Mouse (Mus musculus) adrenal gland, adult 2 months (tissue): Measurements from ENCODE around the gene Ccdc162. TPM values are rescaled to one million over a fixed set of nuclear protein-coding genes. Genes with fewer than 3 reads are reported as not detected.
"Not testable (repeated sequence)": the region's sequence is repeated elsewhere in the genome, so short reads cannot be mapped to it uniquely, and the experiment has no call there.

Experiments
- DNase-seq: peaks from one replicate; pipeline ENCODE4 v3.0.0; 2021
- polyA plus RNA-seq: library from polyadenylated mRNA; depleted of rRNA; stranded (reverse); fragments of >200 nt; gene quantifications from 2 replicates; pipeline ENCODE4 v1.2.3, GENCODE M21; 2012
- total RNA-seq, 2 experiments: library from RNA; stranded (reverse); gene quantifications; 2 replicates each; pipeline ENCODE4 v1.2.3; 2021

The Ccdc162 gene
- total and polyA plus RNA-seq, 3 experiments: 0.23 to 0.44 (median 0.24) TPM

DNA sequence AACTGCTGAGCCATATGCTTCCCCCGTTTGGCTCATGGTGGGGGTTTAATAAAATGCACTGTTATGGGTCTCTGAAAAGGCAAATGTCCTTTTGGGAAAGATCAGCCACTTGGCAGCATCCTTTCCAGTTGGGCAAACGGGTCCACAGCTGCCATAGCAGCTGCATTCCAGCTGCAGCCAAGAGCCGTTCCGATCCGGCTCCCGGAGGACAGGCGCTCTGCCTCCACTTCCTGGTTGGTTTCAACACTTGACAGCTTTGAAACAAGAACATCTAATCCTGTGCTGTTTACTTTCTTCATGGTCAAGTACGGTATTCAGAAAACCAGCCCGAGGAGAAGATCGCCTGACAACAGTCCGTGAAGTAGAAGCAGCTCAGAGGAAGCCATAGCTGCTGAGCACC is 19.4 kb downstream of the Ccdc162 start:
- no peak for DNase-seq

DNA sequence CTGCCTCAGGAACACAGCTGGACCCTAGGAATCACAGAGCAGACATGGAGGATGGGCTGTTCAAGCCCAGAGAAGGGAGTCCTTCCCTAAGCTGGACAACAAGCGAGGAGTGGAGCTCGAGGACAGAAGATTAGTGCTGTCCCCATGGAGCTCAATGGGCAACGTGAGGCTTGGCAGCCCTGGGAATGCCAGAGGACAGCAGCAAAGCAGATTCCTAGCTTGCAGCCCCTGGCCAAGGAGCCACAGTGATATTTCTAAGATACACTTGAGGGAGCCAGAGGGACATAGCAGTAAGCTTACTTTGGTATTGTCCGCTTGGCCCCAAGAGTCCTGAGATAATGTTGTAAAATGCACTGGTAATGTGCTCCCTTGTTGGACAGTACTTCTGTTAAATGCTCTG is 25.5 kb downstream of the Ccdc162 start:
- DNase-seq: no peak

DNA sequence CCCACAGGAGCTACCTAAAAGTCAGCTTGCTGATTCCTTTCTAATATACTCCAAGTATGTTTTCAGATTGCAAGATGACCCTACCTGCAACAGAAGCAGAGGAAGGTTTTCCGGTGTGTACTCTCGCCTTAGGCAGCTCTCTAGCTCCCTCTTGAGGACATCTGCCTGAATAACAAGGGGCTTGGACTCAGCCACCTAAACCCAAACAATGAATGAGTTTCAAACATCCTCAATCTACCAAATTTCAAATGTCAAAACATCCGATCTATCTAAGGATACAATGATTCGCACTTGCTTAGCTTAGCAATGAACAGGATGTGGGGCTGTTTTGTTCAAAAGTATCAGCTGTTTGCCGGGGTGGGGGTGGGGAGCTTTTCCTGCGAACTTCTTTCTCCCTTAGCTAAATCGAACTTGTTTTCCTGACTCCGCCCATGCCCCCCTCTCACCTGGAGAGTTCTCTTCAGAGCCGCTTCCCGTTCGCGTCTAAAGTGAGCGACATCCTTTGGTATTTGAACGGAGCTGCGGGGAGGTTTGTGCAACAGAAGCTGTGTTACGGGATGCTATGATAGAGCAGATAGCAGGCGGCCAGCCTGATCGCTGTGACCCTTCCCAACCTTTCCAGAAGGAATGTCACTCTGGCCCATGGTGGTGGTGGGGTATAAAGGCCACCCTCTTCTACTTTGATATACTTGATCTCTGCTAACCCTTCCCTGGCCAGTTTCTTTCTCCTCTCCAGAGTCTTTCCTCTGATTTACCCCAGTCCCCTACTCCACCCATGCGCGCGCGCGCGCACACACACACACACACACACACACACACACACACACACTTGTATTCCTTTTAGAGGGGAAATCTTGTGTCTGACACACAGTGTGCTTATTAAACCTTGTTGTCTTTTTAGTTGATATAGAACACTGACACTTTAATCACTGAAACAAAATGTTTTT is 26.2 kb downstream of the Ccdc162 start:
- DNase-seq: peak; percentile 57

DNA sequence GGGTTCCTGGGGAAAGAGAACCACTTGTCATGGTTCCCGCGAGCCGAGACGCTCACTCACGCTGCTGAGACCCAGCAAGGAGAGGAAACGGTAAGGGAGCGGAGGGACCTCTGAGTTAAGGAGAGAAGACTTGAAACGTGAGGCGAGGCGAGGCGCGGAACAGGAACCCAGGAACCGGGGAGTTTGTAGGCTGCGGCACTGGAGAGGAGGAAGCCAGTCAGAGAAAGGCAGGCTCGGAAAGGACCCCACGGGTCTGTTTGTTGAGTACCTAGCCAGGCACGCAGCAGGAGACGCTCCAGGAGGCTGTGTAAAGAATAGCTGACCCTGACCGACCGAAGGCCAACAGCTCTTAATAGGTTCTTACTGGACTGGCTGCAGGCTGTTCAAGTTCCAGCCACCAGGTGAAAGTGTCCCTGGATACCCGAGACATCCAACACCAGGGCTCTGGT is 31.9 kb downstream of the Ccdc162 start:
- peak; percentile 7 for DNase-seq

DNA sequence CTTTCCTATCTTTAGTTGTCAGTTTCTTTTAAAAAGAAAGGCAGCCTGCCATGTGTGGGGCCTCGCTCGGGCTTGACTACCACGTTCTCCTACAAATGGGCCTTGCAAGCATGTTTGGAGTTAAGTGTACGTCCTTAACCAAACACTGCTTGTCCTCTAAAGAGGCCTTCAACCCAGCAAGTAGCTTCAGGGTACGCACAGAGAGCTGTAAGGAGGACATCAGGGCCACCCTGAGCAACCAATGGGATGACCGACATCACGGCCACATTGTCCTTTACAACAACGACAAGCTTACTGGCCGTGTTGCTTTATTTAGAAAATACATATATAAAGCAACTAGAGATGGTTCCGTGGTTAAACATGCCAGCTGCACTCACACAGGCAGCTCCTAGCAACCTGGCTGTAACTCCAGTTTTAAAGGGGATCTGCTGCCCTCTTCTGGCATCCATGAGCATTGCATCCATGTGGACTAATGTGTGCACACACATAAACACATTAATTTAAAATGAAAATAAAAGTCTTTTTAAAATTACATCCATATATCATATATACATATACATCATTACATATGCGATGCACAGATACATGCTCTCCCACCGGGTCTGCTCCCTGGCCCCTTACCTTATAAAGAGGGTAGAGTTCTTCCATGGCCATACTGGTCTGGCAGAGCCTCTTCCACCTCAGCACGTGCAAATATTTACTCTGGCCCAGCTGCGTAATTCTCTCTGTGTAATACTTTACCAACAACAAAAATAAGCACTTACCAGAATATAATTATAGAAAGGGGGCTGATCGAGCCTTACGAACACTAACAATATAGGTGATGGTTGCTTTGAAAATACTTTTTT is 33.7 kb downstream of the Ccdc162 start:
- peak; percentile 81 for DNase-seq

DNA sequence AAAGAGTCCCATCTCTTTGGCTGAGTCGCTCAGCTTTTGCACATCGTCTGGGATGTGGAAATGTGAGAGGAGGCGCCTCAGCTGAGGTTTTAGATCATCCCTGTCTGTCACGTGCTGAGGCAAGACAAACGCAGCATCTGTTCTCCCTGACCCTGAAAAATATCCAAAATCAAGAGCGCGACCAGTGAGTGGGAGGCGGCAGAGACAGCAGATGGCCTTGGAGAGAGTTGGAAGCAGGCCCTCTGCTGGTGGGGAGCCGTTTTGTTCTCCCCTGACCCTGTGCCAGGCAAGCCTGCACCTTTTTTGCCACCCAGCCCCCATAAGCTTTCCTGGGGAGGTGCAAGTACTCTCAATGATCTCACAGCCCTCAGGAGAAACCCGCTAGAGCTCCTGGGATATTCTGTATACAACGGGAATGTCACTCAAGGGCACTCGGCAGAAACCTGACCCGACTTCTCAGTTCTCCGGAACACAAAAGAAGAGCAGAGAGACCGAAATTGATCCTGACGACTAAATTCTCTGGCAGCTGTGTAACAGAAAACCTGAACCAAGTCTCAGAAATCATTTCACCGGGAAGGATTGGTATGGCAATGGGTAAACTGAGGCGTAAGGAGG is 37.6 kb downstream of the Ccdc162 start:
- peak; percentile 83 for DNase-seq

DNA sequence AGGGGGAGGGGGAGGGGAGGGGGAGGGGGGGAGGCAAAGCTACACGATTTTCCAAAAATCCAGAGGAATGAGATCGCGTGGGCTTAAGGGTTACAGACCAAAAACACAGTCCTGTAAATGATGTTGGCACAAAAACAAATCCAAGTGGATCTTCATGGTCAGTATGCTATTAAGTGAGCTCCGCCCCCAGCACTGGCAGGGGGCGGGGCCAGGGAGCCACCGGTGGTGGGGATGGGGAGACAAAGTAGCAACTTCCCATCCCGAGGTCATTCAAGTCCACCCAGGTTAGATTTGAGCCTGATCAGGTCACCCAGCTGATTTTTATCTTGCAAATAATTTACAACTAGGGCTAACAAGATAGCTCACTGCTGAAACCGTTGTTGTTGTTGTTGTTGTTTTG is 39.0 kb downstream of the Ccdc162 start:
- DNase-seq: no peak

DNA sequence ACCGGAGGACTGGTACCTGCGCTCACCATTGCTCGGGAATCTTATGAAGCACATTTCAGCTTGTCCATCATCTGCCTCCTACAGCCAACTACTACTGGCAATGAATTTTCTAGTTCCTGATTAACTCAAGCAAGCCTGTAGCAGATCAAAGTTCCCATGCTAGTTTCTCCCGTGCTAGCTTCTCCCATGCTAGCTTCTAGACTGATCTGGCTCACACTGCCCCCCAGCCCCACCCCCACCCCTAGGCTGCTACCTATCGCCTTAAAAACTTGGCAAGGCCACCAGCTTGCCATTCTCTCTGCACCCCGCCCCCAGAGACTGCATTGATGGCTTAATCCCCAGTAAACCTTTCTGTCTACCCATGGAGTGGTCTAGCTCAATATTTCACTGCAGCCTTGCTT is 39.8 kb downstream of the Ccdc162 start:
- DNase-seq: no peak

DNA sequence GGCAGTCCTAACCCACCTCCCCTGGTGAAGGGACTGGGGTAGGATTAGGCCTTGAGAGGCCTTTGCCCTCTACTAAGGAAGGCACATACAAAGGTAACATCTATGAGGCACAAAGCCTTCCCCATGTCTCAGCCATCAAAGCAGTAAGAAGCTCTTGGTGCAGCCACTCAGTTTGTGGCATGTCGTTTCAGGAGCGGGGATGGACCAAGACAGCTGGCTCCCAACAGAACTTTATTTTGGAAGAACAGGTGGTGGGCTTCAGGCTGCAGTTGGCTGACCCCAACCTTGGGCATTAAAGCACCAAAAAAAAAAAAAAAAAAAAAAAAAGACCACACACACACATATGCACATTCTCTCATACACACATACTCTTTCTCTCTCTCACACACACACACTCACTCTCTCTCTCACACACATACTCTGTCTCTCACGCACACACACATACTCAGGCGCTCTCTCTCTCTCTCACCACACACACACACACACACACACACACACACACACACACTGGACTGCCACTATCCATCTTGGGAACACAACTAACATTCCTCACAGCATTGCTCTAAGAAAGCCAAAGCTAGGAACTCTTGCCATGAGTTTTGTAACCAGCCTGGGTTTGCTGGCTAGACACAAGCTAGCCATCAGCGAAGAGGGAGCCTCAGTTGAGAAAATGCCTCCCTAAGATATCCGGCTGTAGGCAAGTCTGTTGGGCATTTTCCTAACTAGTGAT is 40.4 kb downstream of the Ccdc162 start:
- no peak for DNase-seq

DNA sequence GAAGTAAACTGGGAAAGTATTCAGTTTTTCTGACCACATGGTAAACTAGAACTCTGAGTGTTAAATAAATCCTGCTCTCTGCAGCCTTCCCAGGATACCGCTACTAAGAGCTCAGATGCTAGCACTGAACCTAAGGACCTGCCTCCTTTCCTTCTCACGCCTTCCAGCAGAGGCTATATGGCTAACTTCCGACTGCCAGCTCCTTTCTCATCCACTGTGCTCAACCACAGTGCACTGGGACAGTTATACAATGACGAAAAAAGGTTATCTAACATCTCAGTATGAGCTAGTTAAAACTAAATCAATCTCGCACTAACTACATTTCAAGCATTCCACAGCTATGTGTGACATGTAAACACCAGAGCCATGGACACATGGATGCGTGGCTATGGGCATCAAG is 41.2 kb downstream of the Ccdc162 start:
- no peak for DNase-seq

DNA sequence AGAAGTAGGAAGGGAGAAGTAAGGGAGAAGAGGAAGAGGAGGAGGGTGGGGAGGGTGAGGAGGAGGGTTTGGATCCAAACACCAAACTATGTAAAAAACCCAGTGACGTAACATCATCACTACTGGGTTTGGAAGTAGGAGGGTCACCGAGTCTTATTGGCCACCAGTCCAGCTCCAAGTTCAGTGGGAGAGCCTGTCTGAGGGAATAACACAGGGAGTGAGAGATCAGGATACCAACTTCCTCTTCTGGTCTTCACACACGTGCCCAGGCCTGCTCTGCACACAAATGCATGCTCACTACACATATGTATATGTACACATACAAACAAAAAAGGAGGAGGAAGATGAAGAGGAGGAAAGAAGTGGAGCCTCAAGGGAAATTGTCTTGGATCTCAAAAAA is 42.1 kb downstream of the Ccdc162 start:
- DNase-seq: no peak

DNA sequence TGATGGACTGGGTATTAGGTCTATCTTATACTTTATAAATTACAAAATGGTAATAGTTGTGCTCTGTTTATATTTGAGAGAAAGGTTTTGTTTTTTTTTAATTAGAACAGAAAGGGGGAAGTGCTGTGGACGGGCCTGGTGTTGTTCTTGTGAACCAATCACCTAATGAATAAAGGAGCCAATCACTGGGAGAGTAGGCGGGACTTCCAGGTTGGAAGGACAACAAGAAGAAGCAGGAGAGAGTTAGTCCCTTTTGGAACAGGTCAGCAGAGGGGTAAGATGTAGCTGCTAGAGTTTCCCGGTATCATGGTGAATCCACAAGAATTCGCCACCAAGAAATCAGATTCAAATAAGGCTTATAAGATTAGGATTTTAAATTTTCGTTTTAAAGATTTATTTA is 46.2 kb downstream of the Ccdc162 start:
- no peak for DNase-seq

DNA sequence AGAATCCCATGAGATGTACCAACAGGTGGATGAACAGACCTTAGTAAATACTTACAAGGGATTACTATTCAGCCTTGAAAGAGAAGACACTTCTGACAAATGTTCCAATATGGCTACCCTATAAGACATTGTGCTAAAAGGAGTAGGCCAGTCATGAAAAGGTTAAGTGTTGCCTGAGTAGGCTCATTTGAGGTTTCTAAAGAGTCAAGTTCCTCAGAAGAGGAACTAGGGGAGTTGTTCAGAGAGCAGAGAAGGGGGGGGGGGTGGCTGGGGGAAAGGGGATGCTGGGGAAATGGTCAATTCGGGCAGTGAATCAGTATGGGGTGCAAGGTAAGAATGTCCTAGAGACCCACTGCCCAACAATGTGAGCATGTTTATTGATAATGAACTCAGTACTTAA is 50.9 kb downstream of the Ccdc162 start:
- no peak for DNase-seq

DNA sequence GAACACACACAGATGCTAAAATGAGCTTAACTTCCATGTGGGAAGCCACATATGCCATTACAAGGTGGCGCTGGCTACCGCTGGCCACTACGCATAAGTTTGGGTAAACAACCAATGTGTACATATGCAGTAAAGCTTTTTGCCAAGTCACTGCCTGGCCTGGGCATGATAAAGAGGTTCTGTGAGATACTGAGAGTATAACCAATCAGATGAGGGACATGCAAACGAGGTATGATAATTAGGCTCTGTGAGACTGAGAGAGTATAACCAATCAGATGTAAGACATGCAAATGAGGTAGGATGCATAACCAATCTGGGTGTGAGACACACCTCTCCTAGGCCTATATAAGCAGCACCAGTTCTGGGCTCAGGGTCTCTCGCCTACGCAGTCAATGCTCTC is 56.8 kb downstream of the Ccdc162 start:
- DNase-seq: not testable (repeated sequence)

DNA sequence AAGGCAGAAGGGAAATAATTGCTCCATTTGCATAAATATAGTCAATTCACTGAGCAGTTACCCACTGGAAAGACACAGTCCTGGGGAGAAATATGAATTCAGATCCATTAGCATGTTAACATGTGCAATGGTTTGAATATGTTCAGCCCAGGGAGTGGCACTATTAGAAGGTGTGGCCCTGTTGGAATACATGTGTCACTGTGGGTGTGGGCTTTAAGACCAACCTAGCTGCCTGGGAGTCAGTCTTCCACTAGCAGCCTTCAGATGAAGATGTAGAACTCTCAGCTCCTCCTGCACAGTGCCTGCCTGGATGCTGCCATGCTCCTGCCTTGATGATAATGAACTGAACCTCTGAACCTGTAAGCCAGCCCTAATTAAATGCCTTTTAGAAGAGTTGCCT is 60.8 kb downstream of the Ccdc162 start:
- not testable (repeated sequence) for DNase-seq

DNA sequence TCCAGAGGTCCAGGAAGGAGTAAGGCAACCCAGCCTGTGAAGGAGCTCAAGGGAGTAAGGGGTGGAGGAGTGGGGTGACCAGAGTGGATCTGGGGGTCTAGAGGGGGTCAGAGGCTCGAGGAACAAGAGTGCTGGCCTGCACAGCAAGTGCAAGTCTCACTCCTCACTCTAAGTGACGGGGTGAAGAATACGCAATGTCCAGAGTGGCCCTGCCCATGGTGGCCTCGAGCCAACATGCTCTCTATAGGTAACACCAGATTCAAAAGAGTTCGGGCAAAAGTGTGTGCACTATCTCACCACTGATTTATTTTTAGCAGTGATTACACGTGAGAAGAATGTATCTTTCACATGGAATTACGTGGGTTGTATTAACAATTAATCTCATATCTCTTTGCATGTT is 63.4 kb downstream of the Ccdc162 start:
- DNase-seq: no peak

DNA sequence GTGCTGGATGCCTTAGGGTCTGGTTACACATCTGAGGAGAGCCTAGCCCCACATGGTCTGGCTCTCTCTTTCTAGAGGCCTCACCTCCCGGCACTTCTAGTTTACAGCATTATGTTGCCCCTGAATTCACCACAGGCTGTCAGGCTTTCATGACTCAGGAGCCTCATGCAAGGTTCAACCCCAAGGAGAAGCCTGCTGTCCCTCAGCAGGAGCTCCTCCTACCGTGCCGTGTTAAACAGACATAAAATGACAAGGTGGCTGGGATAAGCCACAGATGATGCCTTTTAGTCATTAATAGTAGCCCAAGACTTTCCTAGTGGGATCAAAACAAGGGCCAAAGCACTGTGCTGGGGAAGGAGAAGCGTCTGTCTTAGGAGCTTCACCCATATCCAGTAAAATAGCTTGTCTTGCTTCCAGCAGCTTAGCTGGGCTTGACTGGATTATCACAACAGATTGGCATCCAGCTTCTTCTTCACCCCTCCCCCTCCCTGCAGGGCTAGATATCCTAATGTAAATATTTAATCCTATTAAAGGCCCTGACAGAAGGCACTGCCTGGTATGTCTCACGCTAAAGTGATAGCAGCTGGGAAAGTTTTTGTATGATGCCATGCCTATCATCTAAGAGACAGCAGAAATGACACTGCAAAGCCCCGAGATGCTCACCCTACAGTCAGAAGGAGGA is 64.2 kb downstream of the Ccdc162 start:
- DNase-seq: no peak

DNA sequence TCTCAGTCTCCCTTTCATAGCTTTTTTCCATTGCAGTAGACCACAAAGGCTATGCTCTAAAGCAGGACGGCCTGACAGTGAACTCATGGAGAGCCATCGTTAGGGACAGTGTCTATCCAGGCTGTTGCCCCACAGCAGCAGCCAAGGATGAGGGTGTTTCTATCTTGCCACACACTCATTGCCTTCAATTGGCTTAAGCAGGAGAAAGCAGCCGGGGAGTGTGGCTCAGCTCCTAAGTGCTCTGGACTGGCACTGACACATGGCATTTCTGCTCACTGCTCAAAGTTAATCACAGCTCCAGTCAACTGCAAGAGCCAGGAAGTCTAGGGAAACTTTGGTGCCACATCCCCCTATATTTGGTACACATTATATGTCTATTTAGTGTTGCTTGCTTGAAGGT is 64.9 kb downstream of the Ccdc162 start:
- no peak for DNase-seq

DNA sequence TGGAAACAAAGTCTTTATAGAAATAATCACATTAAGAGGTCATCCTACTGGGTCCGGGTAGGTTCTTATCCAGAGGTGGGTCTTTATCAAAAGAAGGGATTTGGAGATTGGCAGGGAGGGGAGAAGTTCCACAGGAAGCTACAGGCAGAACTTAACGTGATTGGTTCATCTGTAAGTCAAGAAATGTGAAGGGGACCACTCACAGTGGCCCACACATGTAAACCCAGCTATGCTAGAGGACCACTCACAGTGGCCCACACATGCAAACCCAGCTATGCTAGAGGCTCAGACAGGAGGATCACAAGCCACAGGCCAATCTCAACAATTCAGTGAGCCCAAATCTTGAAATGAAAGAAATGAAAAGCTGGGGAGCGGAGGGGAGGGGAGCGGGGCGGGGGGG is 67.2 kb downstream of the Ccdc162 start:
- DNase-seq: no peak

DNA sequence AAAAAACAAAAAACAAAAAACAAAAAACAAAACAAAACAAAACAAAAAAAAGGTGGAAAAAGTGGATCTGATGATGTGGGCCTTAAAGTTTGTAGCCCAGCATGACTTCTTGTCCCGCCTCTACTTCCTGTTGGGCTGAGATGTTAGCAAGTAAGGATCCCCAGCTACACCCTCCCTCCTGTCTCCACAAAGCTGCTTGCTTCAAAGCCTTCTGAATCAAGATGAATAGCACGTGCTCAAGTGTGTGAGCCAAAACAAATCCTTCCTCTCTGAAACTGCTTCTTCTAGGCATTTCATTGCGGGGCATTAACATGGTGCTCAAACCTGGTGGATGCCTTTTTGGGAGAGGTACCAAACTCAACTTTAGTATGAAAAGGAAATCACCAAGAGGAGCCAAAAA is 77.7 kb downstream of the Ccdc162 start:
- DNase-seq: no peak
